Mouse (Mus musculus): Measurements from ENCODE around the gene Rnf144b.

- TF ChIP-seq POLR2A (IDR thresholded peaks at IDR 0.05; ENCODE audit: borderline replicate concordance, extremely low read depth, insufficient read depth, insufficient read length, poor library complexity, severe bottlenecking) (no peak), CTCF (IDR thresholded peaks at IDR 0.05; ENCODE audit: borderline replicate concordance, extremely low read depth, insufficient read depth, insufficient read length) (no peak)
Measured at GRCm38 (mm10) chr13:47296465-47296864, 174.0 kb downstream of the Rnf144b start.

Data from brain, embryonic 14.5 days (tissue).